ENCODE assay signal across 7 mouse cellular contexts in genomic region chr15:85879498-85879895, GRCm38 (mm10). TPM values are rescaled to one million over a fixed set of nuclear protein-coding genes. Genes with fewer than 3 reads are reported as not detected.
DNase-seq lines count a peak whose midpoint lies in the region; ATAC-seq and TF ChIP-seq lines count a peak whose summit lies in the region.

No protein-coding gene starts in this region.

- peak overlapping the region; percentile 86 for H3K4me3 ChIP-seq in brown adipose tissue, adult 24 weeks (ENCODE audit: insufficient read depth, low read depth, low read length)
- peak overlapping the region; percentile 80 for H3K4me3 ChIP-seq in forebrain, embryonic 15.5 days
- H3K4me3 ChIP-seq in liver, embryonic 14.5 days (ENCODE audit: insufficient read depth in 1 of 2, low read depth in 2 of 2, low read length in 2 of 2), result peak overlapping the region; percentile 64 to 91
- peak overlapping the region; percentile 75 for H3K4me3 ChIP-seq in stomach, postnatal 0 days (ENCODE audit: low read depth, low read length)

- H3K27me3 ChIP-seq in forebrain, embryonic 15.5 days, result no peaks in the 10 kb centered on the region
- no peaks in the 10 kb centered on the region for H3K27me3 ChIP-seq in liver, embryonic 14.5 days (ENCODE audit: control insufficient read depth, insufficient read depth, low read length)
- H3K27me3 ChIP-seq in stomach, postnatal 0 days (ENCODE audit: control insufficient read depth, insufficient read depth, low read length), result no peaks in the 10 kb centered on the region

- H3K27ac ChIP-seq in brown adipose tissue, adult 24 weeks (replicated peaks; ENCODE audit: low read depth, low read length), result peak overlapping the region; percentile 71
- H3K27ac ChIP-seq in forebrain, embryonic 15.5 days (replicated peaks), result peak overlapping the region; percentile 86
- peak overlapping the region; percentile 14 for H3K27ac ChIP-seq in liver, embryonic 14.5 days
- peak overlapping the region; percentile 91 for H3K27ac ChIP-seq in stomach, postnatal 0 days (replicated peaks)

- no peak for TF ChIP-seq EP300 in liver, embryonic 14.5 days (IDR thresholded peaks at IDR 0.05; ENCODE audit: low read depth)
- TF ChIP-seq EP300 in stomach, postnatal 0 days (optimal IDR thresholded peaks at IDR 0.05), result no peak

- ATAC-seq in forebrain, embryonic 15.5 days (replicated peaks), result peak; percentile 36
- peak; percentile 58; the same call in 1 of the 2 replicates for ATAC-seq in liver, embryonic 14.5 days (ENCODE audit: insufficient read depth)
- peak; percentile 70 for ATAC-seq in stomach, postnatal 0 days (ENCODE audit: low FRiP score, low TSS enrichment)

- H3K4me1 ChIP-seq in brown adipose tissue, adult 24 weeks (ENCODE audit: control insufficient read depth, insufficient read depth, insufficient read length, low read length), result no peaks in the 10 kb centered on the region
- peaks cover 22% of the 10 kb centered on the region for H3K4me1 ChIP-seq in forebrain, embryonic 15.5 days
- peaks cover 2 to 5% of the 10 kb centered on the region in 2 experiments; a peak in 1 of 4 replicates for H3K4me1 ChIP-seq in liver, embryonic 14.5 days (replicated peaks; ENCODE audit: control insufficient read depth in 2 of 2, insufficient read depth in 2 of 2, low read length in 1 of 2)
- H3K4me1 ChIP-seq in stomach, postnatal 0 days (replicated peaks; ENCODE audit: control insufficient read depth, insufficient read depth), result no peaks in the 10 kb centered on the region

- peak overlapping the region; percentile 86 for H3K4me2 ChIP-seq in forebrain, embryonic 15.5 days (replicated peaks)
- peak overlapping the region; percentile 89 for H3K4me2 ChIP-seq in liver, embryonic 14.5 days (ENCODE audit: low read depth)
- peak overlapping the region; percentile 96 for H3K4me2 ChIP-seq in stomach, postnatal 0 days (replicated peaks; ENCODE audit: low read depth)

- H3K36me3 ChIP-seq in forebrain, embryonic 15.5 days, result peaks cover 19% of the 10 kb centered on the region; the same call in 1 of the 2 replicates
- H3K36me3 ChIP-seq in liver, embryonic 14.5 days (replicated peaks; ENCODE audit: control insufficient read depth, insufficient read depth, low read depth), result peaks cover 27% of the 10 kb centered on the region
- peaks cover 14% of the 10 kb centered on the region; the same call in 1 of the 2 replicates for H3K36me3 ChIP-seq in stomach, postnatal 0 days (ENCODE audit: control insufficient read depth, insufficient read depth, low read length)

- WGBS in forebrain, embryonic 15.5 days, result 2% methylated on average over 18 of the region's 18 CpGs
- under 1% methylated on average over 18 of the region's 18 CpGs for WGBS in liver, embryonic 14.5 days (ENCODE audit: insufficient replicate concordance)
- WGBS in stomach, postnatal 0 days, result under 1% methylated on average over 18 of the region's 18 CpGs

- H3K9ac ChIP-seq in forebrain, embryonic 15.5 days (replicated peaks), result peak overlapping the region; percentile 93
- peak overlapping the region; percentile 85 for H3K9ac ChIP-seq in liver, embryonic 14.5 days (replicated peaks)
- peak overlapping the region; percentile 89 for H3K9ac ChIP-seq in stomach, postnatal 0 days (ENCODE audit: low read length)

- no peak for TF ChIP-seq CTCF in liver, embryonic 14.5 days (IDR thresholded peaks at IDR 0.05; ENCODE audit: low read depth)
- no peak for TF ChIP-seq CTCF in stomach, postnatal 0 days (IDR thresholded peaks at IDR 0.05; ENCODE audit: low read depth)

- H3K9me3 ChIP-seq in forebrain, embryonic 15.5 days, result no peaks in the 10 kb centered on the region
- H3K9me3 ChIP-seq in liver, embryonic 14.5 days (ENCODE audit: control insufficient read depth, low read length), result no peaks in the 10 kb centered on the region
- no peaks in the 10 kb centered on the region for H3K9me3 ChIP-seq in stomach, postnatal 0 days (ENCODE audit: control insufficient read depth, low read length)

- peak; percentile 32 for DNase-seq in left cerebral cortex, adult 11 months (ENCODE audit: low spot score)
- no peak for DNase-seq in left cerebral cortex, adult 9 months (ENCODE audit: low spot score in 2 of 2)
- no peak for DNase-seq in liver, embryonic 14.5 days (ENCODE audit: low read depth in 3 of 3, low spot score in 3 of 3)
- peak; percentile 60 for DNase-seq in stomach, postnatal 0 days (ENCODE audit: low spot score)
- no peak for DNase-seq in ovary, postnatal 36 days (ENCODE audit: low spot score)

RNA-seq across cellular contexts. Expression of gene Trmu, which starts 0.4 kb away (rescaled TPM):
- polyA plus RNA-seq in brown adipose tissue, adult 24 weeks (2012; ENCODE audit: insufficient read depth, insufficient read length, missing spikeins), result 18.3 and 32.4 TPM in 2 replicates
- polyA plus RNA-seq in forebrain, embryonic 15.5 days (2015; fragmentation: Nextera tagmentation; extraction: Ambion mirVana), result 51.6 and 54.0 TPM in 2 replicates
- polyA plus RNA-seq in liver, embryonic 14.5 days (2012; rRNA removed), result 9.5 and 15.2 TPM in 2 replicates
- polyA plus RNA-seq in liver, embryonic 14.5 days (2014; fragmentation: Nextera tagmentation; extraction: Ambion mirVana), result 10.9 and 12.7 TPM in 2 replicates
- 21.2 and 21.5 TPM in 2 replicates for polyA plus RNA-seq in stomach, postnatal 0 days (2015; fragmentation: Nextera tagmentation; extraction: Ambion mirVana)

RNA-seq across cellular contexts. Expression of gene Gtse1, which starts 20.0 kb away (rescaled TPM):
- polyA plus RNA-seq in brown adipose tissue, adult 24 weeks (2012; ENCODE audit: insufficient read depth, insufficient read length, missing spikeins), result not detected in 2 replicates
- polyA plus RNA-seq in forebrain, embryonic 15.5 days (2015; fragmentation: Nextera tagmentation; extraction: Ambion mirVana), result 14.6 and 15.7 TPM in 2 replicates
- polyA plus RNA-seq in liver, embryonic 14.5 days (2012; rRNA removed), result 20.6 TPM in 2 replicates
- 21.1 and 22.9 TPM in 2 replicates for polyA plus RNA-seq in liver, embryonic 14.5 days (2014; fragmentation: Nextera tagmentation; extraction: Ambion mirVana)
- polyA plus RNA-seq in stomach, postnatal 0 days (2015; fragmentation: Nextera tagmentation; extraction: Ambion mirVana), result 5.0 and 6.5 TPM in 2 replicates

RNA-seq across cellular contexts. Expression of gene Ttc38, which starts 47.4 kb away (rescaled TPM):
- 24.6 and 30.6 TPM in 2 replicates for polyA plus RNA-seq in brown adipose tissue, adult 24 weeks (2012; ENCODE audit: insufficient read depth, insufficient read length, missing spikeins)
- 2.9 and 3.6 TPM in 2 replicates for polyA plus RNA-seq in forebrain, embryonic 15.5 days (2015; fragmentation: Nextera tagmentation; extraction: Ambion mirVana)
- polyA plus RNA-seq in liver, embryonic 14.5 days (2012; rRNA removed), result 3.8 and 4.0 TPM in 2 replicates
- polyA plus RNA-seq in liver, embryonic 14.5 days (2014; fragmentation: Nextera tagmentation; extraction: Ambion mirVana), result 4.5 and 7.0 TPM in 2 replicates
- 15.6 and 18.0 TPM in 2 replicates for polyA plus RNA-seq in stomach, postnatal 0 days (2015; fragmentation: Nextera tagmentation; extraction: Ambion mirVana)

RNA-seq across cellular contexts. Expression of gene Pkdrej, which starts 58.0 kb away (rescaled TPM):
- polyA plus RNA-seq in brown adipose tissue, adult 24 weeks (2012; ENCODE audit: insufficient read depth, insufficient read length, missing spikeins), result 0.28 TPM in 1 of 2 replicates, not detected in the other
- 0.04 and 0.06 TPM in 2 replicates for polyA plus RNA-seq in forebrain, embryonic 15.5 days (2015; fragmentation: Nextera tagmentation; extraction: Ambion mirVana)
- polyA plus RNA-seq in liver, embryonic 14.5 days (2012; rRNA removed), result 0.08 and 0.10 TPM in 2 replicates
- 0.13 and 0.14 TPM in 2 replicates for polyA plus RNA-seq in liver, embryonic 14.5 days (2014; fragmentation: Nextera tagmentation; extraction: Ambion mirVana)
- polyA plus RNA-seq in stomach, postnatal 0 days (2015; fragmentation: Nextera tagmentation; extraction: Ambion mirVana), result 0.21 and 0.27 TPM in 2 replicates

Comparison
In these comparisons a context has a peak if more than half of its experiments do, and no peak if none do; other contexts are left out.
1. DNase-seq: peak in left cerebral cortex, adult 11 months (single experiment) and stomach, postnatal 0 days (single experiment); none in left cerebral cortex, adult 9 months (0 of 2), liver, embryonic 14.5 days (0 of 3) and ovary, postnatal 36 days (single experiment).
2. H3K27ac ChIP-seq: peak in every context shown above with its lines; median percentile 91 in stomach, postnatal 0 days; 86 in forebrain, embryonic 15.5 days; 71 in brown adipose tissue, adult 24 weeks; 14 in liver, embryonic 14.5 days.
3. Peak in every context shown above with its lines, with median percentiles within 50 percentile points of each other: H3K4me3 ChIP-seq, ATAC-seq, H3K4me2 ChIP-seq and H3K9ac ChIP-seq.